Mouse (Mus musculus) embryonic facial prominence, embryonic 11.5 days (tissue): ENCODE measurements at regions not wholly inside any gene's neighbourhood (a gene's known extent, or its start where the extent isn't known, plus 50 kb on each side); places are given as distances from the start of the nearest gene placed in this dataset.

ENCODE experiments used
- ATAC-seq: fragments of 200-750 bp; cut with Nextera tagmentation; replicated peaks from 2 replicates; pipeline ENCODE4 v1.8.0; 2017; ENCODE audit warnings: low read depth; ENCODE audit not compliant: insufficient number of reproducible peaks, low FRiP score, low TSS enrichment
- DNase-seq: peaks from one replicate; pipeline ENCODE4 v3.0.0-alpha.2; 2015; ENCODE audit warnings: low spot score
- H3K27ac ChIP-seq: fragments of 300-500 bp; sonication (generic); replicated peaks from 2 replicates; pipeline ENCODE4 v1.5.1; 2014; ENCODE audit warnings: mild to moderate bottlenecking, low read depth, low read length, control low read depth
- H3K27me3 ChIP-seq: fragments of 300-500 bp; sonication (generic); 2 replicates; pipeline ENCODE4 v1.6.1; 2014; ENCODE audit warnings: mild to moderate bottlenecking, low read length, moderate library complexity, mixed read lengths; ENCODE audit not compliant: control insufficient read depth, insufficient read depth
- H3K36me3 ChIP-seq: fragments of 300-500 bp; sonication (generic); replicated peaks from 2 replicates; pipeline ENCODE4 v1.6.1; 2014; ENCODE audit warnings: low read depth, mild to moderate bottlenecking, low read length, moderate library complexity, mixed read lengths; ENCODE audit not compliant: control insufficient read depth, insufficient read depth
- H3K4me1 ChIP-seq: fragments of 300-500 bp; sonication (generic); 2 replicates; pipeline ENCODE4 v1.6.1; 2014; ENCODE audit warnings: low read length, mixed read lengths; ENCODE audit not compliant: control insufficient read depth, insufficient read depth
- H3K4me2 ChIP-seq: fragments of 300-500 bp; sonication (generic); 2 replicates; pipeline ENCODE4 v1.6.1; 2014; ENCODE audit warnings: low read depth, mild to moderate bottlenecking, control low read depth, low read length, moderate library complexity
- H3K4me3 ChIP-seq: fragments of 300-500 bp; sonication (generic); 2 replicates; pipeline ENCODE4 v1.5.1; 2014; ENCODE audit warnings: low read depth, low read length, control low read depth
- H3K9ac ChIP-seq: fragments of 300-500 bp; sonication (generic); replicated peaks from 2 replicates; pipeline ENCODE4 v1.6.1; 2014; ENCODE audit warnings: mild to moderate bottlenecking, control low read depth, low read length
- H3K9me3 ChIP-seq: fragments of 300-500 bp; sonication (generic); replicated peaks from 2 replicates; pipeline ENCODE4 v1.6.1; 2016; ENCODE audit warnings: mild to moderate bottlenecking, low read length, inconsistent platforms, mixed read lengths; ENCODE audit not compliant: control insufficient read depth
- WGBS: fragments of 180-500 bp; shearing (Covaris S2); extraction: QIAGEN DNeasy Blood & Tissue Kit; methylation state at CpG from one replicate; pipeline ENCODE4 v1.1.7; 2014; 5-methylcytosine and 5-hydroxymethylcytosine counted together

DNA sequence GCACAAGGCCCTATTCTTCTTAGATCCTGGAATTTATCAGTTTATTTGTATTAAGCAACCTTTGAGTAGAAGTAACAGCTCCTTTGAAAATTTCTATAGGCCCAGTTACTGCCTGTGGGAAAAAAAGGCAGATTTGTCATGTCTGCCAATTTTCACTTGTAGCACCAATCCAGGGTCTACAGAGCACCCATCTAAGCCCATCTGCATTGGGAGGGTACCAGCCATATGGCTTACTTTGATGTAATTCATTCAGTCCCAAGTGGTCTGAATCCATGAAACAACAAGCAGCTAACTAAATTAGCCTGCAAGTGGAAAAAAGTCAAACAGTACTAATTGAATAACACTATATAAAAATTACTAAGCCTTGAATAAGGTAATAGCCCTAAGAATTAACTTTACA, 1061.3 kb upstream of the Slc10a2 start:
- H3K4me3 ChIP-seq = no peak overlapping the region
- DNase-seq = no peak

DNA sequence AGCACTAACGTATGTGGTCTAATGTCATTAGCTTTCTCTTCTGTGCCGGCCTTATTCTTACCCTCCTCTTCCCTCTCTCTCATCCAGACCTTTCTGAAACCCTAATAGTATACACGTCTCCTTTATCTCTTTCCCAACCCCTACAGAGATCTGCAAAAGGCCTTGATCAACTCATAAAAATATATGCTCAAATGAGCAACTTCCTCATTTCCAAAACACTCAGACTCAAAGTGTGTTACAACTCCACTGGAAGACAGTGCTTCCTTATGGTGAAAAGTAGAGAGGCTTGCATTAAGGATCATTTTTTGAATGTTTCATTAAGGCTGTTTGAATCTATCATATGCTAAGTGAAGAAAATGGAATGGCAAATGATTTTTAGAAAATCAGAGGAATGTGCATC, 1060.1 kb upstream of the Slc10a2 start:
- DNase-seq (no peak), ATAC-seq (no peak)
- H3K27ac ChIP-seq = no peak overlapping the region
- no peaks in the 10 kb centered on the region for H3K4me1 ChIP-seq
- H3K9ac ChIP-seq = no peak overlapping the region
- no peaks in the 10 kb centered on the region for H3K9me3 ChIP-seq
- no peaks in the 10 kb centered on the region for H3K27me3 ChIP-seq
- WGBS = 73% methylated on average over 3 of the region's 3 CpGs
- no peak overlapping the region for H3K4me3 ChIP-seq
- no peak overlapping the region for H3K4me2 ChIP-seq
- H3K36me3 ChIP-seq = no peaks in the 10 kb centered on the region

More for the DNA sequence above, 1061.3 kb upstream of the Slc10a2 start:
- Histone ChIP-seq H3K27me3 (no peaks in the 10 kb centered on the region), H3K4me2 (no peak overlapping the region), H3K9ac (no peak overlapping the region), H3K36me3 (no peaks in the 10 kb centered on the region), H3K9me3 (no peaks in the 10 kb centered on the region), H3K27ac (no peak overlapping the region), H3K4me1 (no peaks in the 10 kb centered on the region)
- ATAC-seq = no peak

DNA sequence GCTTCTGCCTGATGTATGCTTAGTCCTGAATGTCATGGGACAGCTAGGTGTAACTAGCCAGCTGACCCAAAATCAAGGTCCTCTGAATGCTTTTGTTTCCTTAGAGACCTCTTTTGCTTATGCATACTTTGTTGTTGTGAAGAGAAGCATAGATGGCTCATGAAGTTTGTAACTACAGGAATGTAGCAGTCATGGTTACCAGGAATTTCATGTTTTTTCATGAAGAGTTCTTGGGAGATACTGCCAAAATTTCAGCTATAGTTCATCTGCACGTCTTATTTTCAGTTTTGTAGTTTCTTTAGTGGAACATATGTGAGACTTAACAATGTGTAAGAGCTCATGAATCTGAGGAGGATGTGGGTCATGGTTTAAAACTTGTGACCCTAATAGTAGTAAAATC, 1059.6 kb upstream of the Slc10a2 start:
- no peaks in the 10 kb centered on the region for H3K9me3 ChIP-seq
- no peaks in the 10 kb centered on the region for H3K4me1 ChIP-seq
- H3K36me3 ChIP-seq = no peaks in the 10 kb centered on the region
- DNase-seq (no peak), ATAC-seq (no peak)
- H3K4me3 ChIP-seq = no peak overlapping the region
- WGBS = 64% methylated on average over 1 of the region's 1 CpGs
- H3K9ac ChIP-seq = no peak overlapping the region
- no peak overlapping the region for H3K4me2 ChIP-seq
- H3K27ac ChIP-seq = no peak overlapping the region
- no peaks in the 10 kb centered on the region for H3K27me3 ChIP-seq

DNA sequence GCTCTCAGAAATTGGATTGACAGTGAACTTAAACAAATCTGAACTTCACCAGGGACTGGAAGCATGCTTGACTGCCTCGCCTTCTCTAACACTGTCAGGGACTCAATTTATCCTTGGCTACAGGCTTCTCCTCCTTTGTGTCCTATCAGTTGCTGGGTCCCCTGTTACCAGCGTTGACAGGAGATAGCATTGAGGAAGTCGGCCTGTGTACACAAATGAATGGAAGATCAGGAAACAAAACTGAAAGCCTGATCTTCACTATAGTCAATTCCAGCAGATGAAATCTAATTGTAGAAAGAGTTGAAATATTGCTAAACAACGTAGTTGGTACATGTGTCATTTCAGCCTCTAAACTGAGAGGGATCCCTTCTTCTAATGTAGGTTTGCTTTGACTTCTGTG, 1039.4 kb upstream of the Slc10a2 start:
- H3K4me2 ChIP-seq = no peak overlapping the region
- 67% methylated on average over 4 of the region's 4 CpGs for WGBS

DNA sequence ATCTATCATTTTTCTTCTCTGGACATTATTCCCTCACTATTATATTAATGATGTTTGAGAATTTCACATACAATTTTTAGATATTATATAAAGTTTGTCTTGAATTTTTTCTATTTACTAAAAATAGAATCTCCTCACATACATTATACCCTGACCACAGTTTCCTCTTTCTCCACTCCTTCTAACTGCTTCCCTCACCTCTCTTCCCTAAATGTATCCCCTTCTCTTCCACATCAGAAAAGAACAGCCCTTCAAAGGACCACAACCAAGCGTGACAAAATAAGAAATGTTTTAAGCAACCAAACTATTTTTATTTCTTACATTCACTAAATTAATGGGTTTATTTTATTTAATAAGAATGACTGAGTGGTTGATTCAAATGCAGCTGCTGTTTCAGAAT, 1034.9 kb upstream of the Slc10a2 start:
- no peak overlapping the region for H3K4me2 ChIP-seq
- H3K4me3 ChIP-seq = no peak overlapping the region
- DNase-seq (no peak), ATAC-seq (no peak)
- no peaks in the 10 kb centered on the region for H3K36me3 ChIP-seq
- 66% methylated on average over 1 of the region's 1 CpGs for WGBS
- no peaks in the 10 kb centered on the region for H3K9me3 ChIP-seq
- H3K4me1 ChIP-seq = no peaks in the 10 kb centered on the region
- no peak overlapping the region for H3K27ac ChIP-seq
- no peak overlapping the region for H3K9ac ChIP-seq
- H3K27me3 ChIP-seq = no peaks in the 10 kb centered on the region

More for the DNA sequence above, 1039.4 kb upstream of the Slc10a2 start:
- Histone ChIP-seq H3K9me3 (no peaks in the 10 kb centered on the region), H3K9ac (no peak overlapping the region), H3K4me3 (no peak overlapping the region), H3K27ac (no peak overlapping the region), H3K36me3 (no peaks in the 10 kb centered on the region), H3K27me3 (no peaks in the 10 kb centered on the region), H3K4me1 (no peaks in the 10 kb centered on the region)
- ATAC-seq (no peak), DNase-seq (no peak)

DNA sequence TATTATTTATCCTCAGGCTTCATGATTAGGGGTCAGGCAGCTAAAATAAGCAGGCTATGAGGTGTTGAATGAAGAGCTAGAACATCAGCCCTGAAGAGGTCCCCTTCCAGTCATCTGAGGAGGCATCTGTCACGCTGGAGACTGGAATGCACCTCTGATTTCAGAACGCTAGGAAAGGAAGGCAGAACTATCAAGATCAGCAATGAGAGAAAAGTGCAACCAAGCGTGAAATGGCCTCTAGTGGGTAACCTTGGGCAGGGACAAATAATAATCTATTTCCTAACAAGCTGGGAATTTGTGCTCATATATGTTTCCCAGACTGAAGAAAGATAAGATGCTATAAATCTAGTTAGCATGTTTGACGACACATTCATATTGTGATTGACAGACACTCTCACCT, 1034.0 kb upstream of the Slc10a2 start:
- Histone ChIP-seq H3K4me2 (no peak overlapping the region), H3K9me3 (no peaks in the 10 kb centered on the region), H3K9ac (no peak overlapping the region), H3K4me1 (no peaks in the 10 kb centered on the region), H3K4me3 (no peak overlapping the region), H3K27ac (no peak overlapping the region), H3K27me3 (no peaks in the 10 kb centered on the region), H3K36me3 (no peaks in the 10 kb centered on the region)
- ATAC-seq (no peak), DNase-seq (peak; percentile 22)
- 39% methylated on average over 4 of the region's 4 CpGs for WGBS

DNA sequence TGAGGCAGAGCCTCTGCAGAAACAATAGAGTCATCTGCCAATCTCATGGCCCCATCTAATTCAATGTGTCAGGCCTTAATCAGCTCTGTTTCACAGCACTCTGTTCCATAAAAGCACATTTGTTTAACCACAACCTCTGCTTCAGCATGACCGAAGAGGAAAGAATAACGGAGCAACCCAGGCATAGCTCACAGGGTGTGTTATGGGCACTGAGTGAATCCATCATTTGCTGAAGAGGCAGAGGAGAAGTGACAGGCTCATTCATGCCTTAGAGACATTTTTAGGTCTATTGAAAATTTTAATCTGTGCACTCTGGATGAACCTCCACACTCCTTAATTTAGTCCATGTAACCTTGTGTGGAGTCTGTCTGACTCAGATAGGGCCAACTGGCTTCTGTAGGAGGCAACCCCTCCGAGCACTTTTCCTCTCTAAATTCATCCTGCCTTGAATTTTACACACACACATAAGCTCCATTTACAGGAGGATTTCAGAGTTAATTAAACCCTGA, 1027.1 kb upstream of the Slc10a2 start:
- no peak overlapping the region for H3K4me2 ChIP-seq
- no peak overlapping the region for H3K9ac ChIP-seq
- H3K27ac ChIP-seq = no peak overlapping the region
- DNase-seq = no peak
- H3K4me1 ChIP-seq = no peaks in the 10 kb centered on the region
- no peaks in the 10 kb centered on the region for H3K36me3 ChIP-seq
- H3K4me3 ChIP-seq = no peak overlapping the region
- H3K9me3 ChIP-seq = no peaks in the 10 kb centered on the region
- no peaks in the 10 kb centered on the region for H3K27me3 ChIP-seq
- peak; percentile 90 for ATAC-seq
- WGBS = 26% methylated on average over 3 of the region's 3 CpGs

DNA sequence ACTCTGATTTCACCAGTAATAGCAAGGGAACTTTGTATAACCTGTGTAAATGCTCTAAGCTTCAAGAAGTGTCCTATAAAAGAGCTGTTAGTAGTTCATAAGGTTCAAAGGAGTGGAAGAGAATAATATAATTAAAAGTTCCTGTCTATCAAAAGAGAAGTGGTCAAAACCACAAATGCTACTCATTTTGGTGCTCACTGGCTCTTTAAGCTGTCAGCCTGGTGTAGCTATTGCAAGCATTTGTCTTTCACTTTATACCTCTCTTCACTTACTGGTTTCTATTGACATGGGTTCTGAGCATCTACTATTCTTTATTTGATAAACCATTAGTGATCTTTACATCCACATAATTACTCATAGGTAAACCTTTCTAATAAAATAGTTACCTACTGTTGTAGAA, 1020.1 kb upstream of the Slc10a2 start:
- no peaks in the 10 kb centered on the region for H3K27me3 ChIP-seq
- no peaks in the 10 kb centered on the region for H3K4me1 ChIP-seq
- no peak for DNase-seq
- no peaks in the 10 kb centered on the region for H3K9me3 ChIP-seq
- H3K9ac ChIP-seq = no peak overlapping the region
- no peak overlapping the region for H3K4me3 ChIP-seq
- no peak for ATAC-seq
- H3K4me2 ChIP-seq = no peak overlapping the region
- no peaks in the 10 kb centered on the region for H3K36me3 ChIP-seq
- H3K27ac ChIP-seq = no peak overlapping the region
